In the genomic region with DNA sequence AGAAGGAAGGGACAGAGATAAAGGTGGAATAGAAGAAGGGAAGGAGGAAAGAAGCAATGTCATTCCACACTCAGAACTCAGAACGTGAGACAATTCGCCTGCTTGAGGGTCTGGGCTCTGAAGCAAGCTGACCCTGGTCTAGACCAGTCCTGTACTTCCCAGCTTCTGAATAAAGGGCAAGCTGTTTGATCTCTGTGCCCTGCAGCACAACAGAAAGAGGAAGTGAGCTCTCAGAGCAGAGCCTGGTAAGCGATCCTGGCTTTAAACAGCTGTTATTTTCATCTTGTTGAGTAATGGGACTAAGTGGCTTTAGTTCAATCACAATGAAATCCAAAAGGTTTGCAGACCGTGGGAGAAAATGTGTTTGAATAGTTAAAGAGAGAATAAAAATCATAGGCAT, we compare ENCODE assay signal across 12 mouse cellular contexts.
DNase-seq lines count a peak whose midpoint lies in the region; ATAC-seq and TF ChIP-seq lines count a peak whose summit lies in the region.
"Had no signal": no experiment of that assay in that cellular context is flagged by ENCODE, and none has a peak within 500 bp of the region (broad histone marks: within the 10 kb centered on the region; RNA-seq: fewer than 3 reads in every experiment).

No protein-coding gene starts in this region.

- no peaks in the 10 kb centered on the region for H3K9me3 ChIP-seq in liver, postnatal 0 days (ENCODE audit: low read length)
- no peaks in the 10 kb centered on the region for H3K9me3 ChIP-seq in embryonic facial prominence, embryonic 11.5 days (replicated peaks; ENCODE audit: control insufficient read depth, low read length)
- H3K9me3 ChIP-seq in midbrain, postnatal 0 days (ENCODE audit: low read length): no peaks in the 10 kb centered on the region

- no peaks in the 10 kb centered on the region for H3K27me3 ChIP-seq in liver, postnatal 0 days (ENCODE audit: insufficient read depth, low read length)
- no peaks in the 10 kb centered on the region for H3K27me3 ChIP-seq in embryonic facial prominence, embryonic 11.5 days (ENCODE audit: control insufficient read depth, insufficient read depth, low read length)
- no peaks in the 10 kb centered on the region for H3K27me3 ChIP-seq in midbrain, postnatal 0 days (ENCODE audit: insufficient read depth, low read length)

- no peak overlapping the region for H3K4me2 ChIP-seq in liver, postnatal 0 days (ENCODE audit: low read depth, low read length)
- H3K4me2 ChIP-seq in embryonic facial prominence, embryonic 11.5 days (ENCODE audit: low read depth, low read length): no peak overlapping the region
- no peak overlapping the region for H3K4me2 ChIP-seq in midbrain, postnatal 0 days (ENCODE audit: low read depth, low read length, poor library complexity, severe bottlenecking)
- H3K4me2 ChIP-seq: lung, embryonic 14.5 days had no signal

- H3K4me1 ChIP-seq in liver, postnatal 0 days (ENCODE audit: insufficient read depth): no peaks in the 10 kb centered on the region
- no peaks in the 10 kb centered on the region for H3K4me1 ChIP-seq in embryonic facial prominence, embryonic 11.5 days (ENCODE audit: control insufficient read depth, insufficient read depth, low read length)
- H3K4me1 ChIP-seq in midbrain, postnatal 0 days (ENCODE audit: insufficient read depth, low read length): no peaks in the 10 kb centered on the region

- no peak for DNase-seq in liver, postnatal 0 days
- DNase-seq in liver (no peak), ZHBTc4 (ENCODE audit: low read depth, low spot score) (peak; percentile 13)
- DNase-seq in embryonic facial prominence, embryonic 11.5 days (ENCODE audit: low spot score): peak; percentile 29
- no peak for DNase-seq in yolk sac, embryonic 10.5 days (ENCODE audit: low spot score)
- no peak for DNase-seq in midbrain, postnatal 0 days (ENCODE audit: low spot score)
- DNase-seq: adrenal gland, adult 8-10 months; cerebellum, adult 9-10 months; gastrocnemius, postnatal 25 days; lung, embryonic 14.5 days had no signal

- no peak for TF ChIP-seq EP300 in liver, postnatal 0 days (IDR thresholded peaks at IDR 0.05; ENCODE audit: low read depth)

- no peak overlapping the region for H3K4me3 ChIP-seq in liver, postnatal 0 days (ENCODE audit: low read depth, low read length)
- no peak overlapping the region for H3K4me3 ChIP-seq in embryonic facial prominence, embryonic 11.5 days (ENCODE audit: low read depth, low read length)
- no peak overlapping the region for H3K4me3 ChIP-seq in midbrain, postnatal 0 days (ENCODE audit: low read depth, low read length)
- H3K4me3 ChIP-seq: erythroblast, embryonic 14.5 days had no signal

- no peak for TF ChIP-seq CTCF in liver, postnatal 0 days (IDR thresholded peaks at IDR 0.05; ENCODE audit: low read depth)
- TF ChIP-seq CTCF in midbrain, postnatal 0 days (IDR thresholded peaks at IDR 0.05): no peak

- H3K9ac ChIP-seq in liver, postnatal 0 days (replicated peaks): no peak overlapping the region
- no peak overlapping the region for H3K9ac ChIP-seq in embryonic facial prominence, embryonic 11.5 days (replicated peaks; ENCODE audit: low read length)
- H3K9ac ChIP-seq in midbrain, postnatal 0 days (replicated peaks; ENCODE audit: low read length, poor library complexity, severe bottlenecking): no peak overlapping the region
- H3K9ac ChIP-seq: lung, embryonic 14.5 days had no signal

- peak; percentile 36; the same call in 1 of the 2 replicates for ATAC-seq in liver, postnatal 0 days
- peak; percentile 72; the same call in 1 of the 2 replicates for ATAC-seq in embryonic facial prominence, embryonic 11.5 days (replicated peaks; ENCODE audit: insufficient number of reproducible peaks, low FRiP score, low TSS enrichment, low read depth)
- ATAC-seq in neutrophil, adult 5-6 weeks (ENCODE audit: extremely low read depth, insufficient number of reproducible peaks, low FRiP score, poor library complexity, severe bottlenecking): peak; percentile 78
- ATAC-seq in midbrain, postnatal 0 days (ENCODE audit: low FRiP score): no peak

- H3K27ac ChIP-seq in liver, postnatal 0 days (ENCODE audit: low read depth): no peak overlapping the region
- no peak overlapping the region for H3K27ac ChIP-seq in embryonic facial prominence, embryonic 11.5 days (replicated peaks; ENCODE audit: low read depth, low read length)
- no peak overlapping the region for H3K27ac ChIP-seq in midbrain, postnatal 0 days (ENCODE audit: low read depth, low read length)

- WGBS in liver, postnatal 0 days (ENCODE audit: insufficient replicate concordance): 37% methylated on average over 4 of the region's 4 CpGs
- WGBS in embryonic facial prominence, embryonic 11.5 days: 20% methylated on average over 4 of the region's 4 CpGs
- WGBS in midbrain, postnatal 0 days: 60% methylated on average over 4 of the region's 4 CpGs

- H3K36me3 ChIP-seq in liver, postnatal 0 days (replicated peaks; ENCODE audit: insufficient read depth, low read length): peaks cover 74% of the 10 kb centered on the region
- no peaks in the 10 kb centered on the region; the same call in 1 of the 2 replicates for H3K36me3 ChIP-seq in embryonic facial prominence, embryonic 11.5 days (replicated peaks; ENCODE audit: control insufficient read depth, insufficient read depth, low read depth, low read length)
- peaks cover 66% of the 10 kb centered on the region for H3K36me3 ChIP-seq in midbrain, postnatal 0 days (ENCODE audit: insufficient read depth, low read length)

Comparison
In these comparisons a context has a peak if more than half of its experiments do, and no peak if none do; other contexts are left out.
1. DNase-seq: peak in ZHBTc4 (single experiment) and embryonic facial prominence, embryonic 11.5 days (single experiment); none in liver, postnatal 0 days (single experiment), liver (single experiment), yolk sac, embryonic 10.5 days (single experiment) and midbrain, postnatal 0 days (single experiment).